Mouse (Mus musculus) spleen, adult 2 months (tissue): ENCODE measurements around the gene Pknox2. TPM values are rescaled to one million over a fixed set of nuclear protein-coding genes. Genes with fewer than 3 reads are reported as not detected.

Experiments used
- DNase-seq, 2 experiments: peaks; one replicate each; pipeline versions ENCODE4 v3.0.0 to v3.0.0-alpha.2; 2012 to 2021; ENCODE audit warnings: low spot score in 2 of 2, low read depth in 1 of 2
- H3K27ac ChIP-seq: fragments of 200-500 bp; 2 replicates; pipeline ENCODE4 v1.5.1; 2012; ENCODE audit warnings: low read length, inconsistent platforms; ENCODE audit not compliant: insufficient read depth
- H3K27me3 ChIP-seq: fragments of 200-500 bp; 2 replicates; pipeline ENCODE4 v1.6.1; 2012; ENCODE audit warnings: mild to moderate bottlenecking, moderate library complexity, low read length, inconsistent platforms; ENCODE audit not compliant: control insufficient read depth, insufficient read depth
- H3K36me3 ChIP-seq: fragments of 200-500 bp; 2 replicates; pipeline ENCODE4 v1.6.1; 2012; ENCODE audit warnings: mild to moderate bottlenecking, low read length, inconsistent platforms; ENCODE audit not compliant: control insufficient read depth, insufficient read depth
- H3K4me1 ChIP-seq: fragments of 200-500 bp; 2 replicates; pipeline ENCODE4 v1.6.1; 2011; ENCODE audit warnings: inconsistent platforms; ENCODE audit not compliant: control insufficient read depth, insufficient read depth, insufficient read length
- H3K4me3 ChIP-seq: fragments of 200-500 bp; 2 replicates; pipeline ENCODE4 v1.5.1; 2011; ENCODE audit warnings: mild to moderate bottlenecking, inconsistent platforms; ENCODE audit not compliant: insufficient read depth, insufficient read length; ENCODE audit errors: extremely low read depth
- CTCF ChIP-seq: fragments of 200-500 bp; IDR thresholded peaks from 2 replicates; pipeline ENCODE4 v1.5.1; 2011; ENCODE audit warnings: mild to moderate bottlenecking, inconsistent platforms; ENCODE audit not compliant: insufficient read depth, insufficient read length, insufficient replicate concordance; ENCODE audit errors: extremely low read depth
- POLR2A ChIP-seq: fragments of 200-500 bp; IDR thresholded peaks from 2 replicates; pipeline ENCODE4 v1.6.1; 2011; ENCODE audit warnings: low read depth, low read length, inconsistent platforms
- WGBS: fragments of 180-500 bp; shearing (Covaris S2); methylation state at CpG from one replicate; pipeline ENCODE4 v1.1.7; 2018; 5-methylcytosine and 5-hydroxymethylcytosine counted together
- polyA plus RNA-seq: library from polyadenylated mRNA; depleted of rRNA; stranded (reverse); fragments of >200 nt; gene quantifications from 2 replicates; pipeline ENCODE4 v1.2.3, GENCODE M21; 2012

The Pknox2 gene
- polyA plus RNA-seq, 1 experiment, result 2.9 TPM

- TF ChIP-seq POLR2A (no peak), CTCF (no peak)
- no peaks in the 10 kb centered on the region for H3K27me3 ChIP-seq
- no peak overlapping the region for H3K4me3 ChIP-seq
- no peaks in the 10 kb centered on the region for H3K4me1 ChIP-seq
- WGBS, result 53% methylated on average over 16 of the region's 16 CpGs
- no peaks in the 10 kb centered on the region for H3K36me3 ChIP-seq
- no peak for DNase-seq
- H3K27ac ChIP-seq, result no peak overlapping the region
Observed at GRCm38 (mm10) chr9:36933813-36934493, 213.3 kb downstream of the Pknox2 start.

GRCm38 (mm10) chr9:36932950-36933812, 214.0 kb downstream of the Pknox2 start:
- no peak for DNase-seq
- no peak overlapping the region for H3K4me3 ChIP-seq
- WGBS, result 74% methylated on average over 12 of the region's 12 CpGs
- H3K27me3 ChIP-seq, result no peaks in the 10 kb centered on the region
- H3K36me3 ChIP-seq, result no peaks in the 10 kb centered on the region
- H3K27ac ChIP-seq, result no peak overlapping the region
- TF ChIP-seq POLR2A (no peak), CTCF (no peak)
- no peaks in the 10 kb centered on the region for H3K4me1 ChIP-seq

GRCm38 (mm10) chr9:36931657-36932056, 215.6 kb downstream of the Pknox2 start:
- TF ChIP-seq CTCF (no peak), POLR2A (no peak)
- Histone ChIP-seq H3K27ac (no peak overlapping the region), H3K4me1 (no peaks in the 10 kb centered on the region), H3K36me3 (no peaks in the 10 kb centered on the region), H3K4me3 (no peak overlapping the region), H3K27me3 (no peaks in the 10 kb centered on the region)
- DNase-seq, result no peak
- 72% methylated on average over 4 of the region's 4 CpGs for WGBS

- WGBS, result 87% methylated on average over 5 of the region's 5 CpGs
- Histone ChIP-seq H3K27me3 (no peaks in the 10 kb centered on the region), H3K27ac (no peak overlapping the region)
Observed at GRCm38 (mm10) chr9:36923753-36924152, 223.5 kb downstream of the Pknox2 start.

GRCm38 (mm10) chr9:36921718-36922415, 225.3 kb downstream of the Pknox2 start:
- Histone ChIP-seq H3K36me3 (no peaks in the 10 kb centered on the region), H3K27me3 (no peaks in the 10 kb centered on the region), H3K27ac (no peak overlapping the region), H3K4me3 (no peak overlapping the region), H3K4me1 (no peaks in the 10 kb centered on the region)
- WGBS, result 81% methylated on average over 13 of the region's 13 CpGs
- DNase-seq, result no peak
- no peak for TF ChIP-seq CTCF

More at GRCm38 (mm10) chr9:36923753-36924152, 223.5 kb downstream of the Pknox2 start:
- no peak for TF ChIP-seq CTCF
- no peak for TF ChIP-seq POLR2A
- H3K4me3 ChIP-seq, result no peak overlapping the region
- no peaks in the 10 kb centered on the region for H3K4me1 ChIP-seq
- no peak for DNase-seq
- no peaks in the 10 kb centered on the region for H3K36me3 ChIP-seq

- 60% methylated on average over 4 of the region's 4 CpGs for WGBS
- no peaks in the 10 kb centered on the region for H3K4me1 ChIP-seq
- TF ChIP-seq CTCF (no peak), POLR2A (no peak)
Observed at GRCm38 (mm10) chr9:36919472-36919871, 227.7 kb downstream of the Pknox2 start.

GRCm38 (mm10) chr9:36918582-36918981, 228.6 kb downstream of the Pknox2 start:
- Histone ChIP-seq H3K36me3 (no peaks in the 10 kb centered on the region), H3K27me3 (no peaks in the 10 kb centered on the region), H3K4me3 (no peak overlapping the region), H3K4me1 (no peaks in the 10 kb centered on the region), H3K27ac (no peak overlapping the region)
- TF ChIP-seq POLR2A (no peak), CTCF (no peak)
- DNase-seq, result no peak
- 70% methylated on average over 3 of the region's 3 CpGs for WGBS

More at GRCm38 (mm10) chr9:36919472-36919871, 227.7 kb downstream of the Pknox2 start:
- Histone ChIP-seq H3K4me3 (no peak overlapping the region), H3K36me3 (no peaks in the 10 kb centered on the region), H3K27ac (no peak overlapping the region), H3K27me3 (no peaks in the 10 kb centered on the region)
- DNase-seq, result no peak
